Mouse (Mus musculus) forebrain, embryonic 13.5 days (tissue): ENCODE results near the gene Ccdc9b. TPM values are rescaled to one million over a fixed set of nuclear protein-coding genes. Genes with fewer than 3 reads are reported as not detected.

Experiments used
- ATAC-seq: fragments of 200-750 bp; cut with Nextera tagmentation; 2 replicates; pipeline ENCODE4 v1.8.0; 2017
- H3K27ac ChIP-seq: fragments of 300-500 bp; sonication (generic); 2 replicates; pipeline ENCODE4 v1.5.1; 2015; ENCODE audit warnings: inconsistent platforms, mild to moderate bottlenecking, moderate library complexity
- H3K27me3 ChIP-seq: fragments of 300-500 bp; sonication (generic); 2 replicates; pipeline ENCODE4 v1.6.1; 2015; ENCODE audit warnings: mild to moderate bottlenecking, inconsistent platforms
- H3K36me3 ChIP-seq: fragments of 300-500 bp; sonication (generic); 2 replicates; pipeline ENCODE4 v1.6.1; 2015; ENCODE audit warnings: mild to moderate bottlenecking, inconsistent platforms; ENCODE audit not compliant: poor library complexity, severe bottlenecking
- H3K4me1 ChIP-seq: fragments of 300-500 bp; sonication (generic); 2 replicates; pipeline ENCODE4 v1.6.1; 2015; ENCODE audit warnings: inconsistent platforms
- H3K4me2 ChIP-seq: fragments of 300-500 bp; sonication (generic); 2 replicates; pipeline ENCODE4 v1.6.1; 2015; ENCODE audit warnings: inconsistent platforms, mild to moderate bottlenecking, moderate library complexity
- H3K4me3 ChIP-seq: fragments of 300-500 bp; sonication (generic); 2 replicates; pipeline ENCODE4 v1.5.1; 2015; ENCODE audit warnings: mild to moderate bottlenecking, inconsistent platforms
- H3K9ac ChIP-seq: fragments of 300-500 bp; sonication (generic); 2 replicates; pipeline ENCODE4 v1.6.1; 2015; ENCODE audit warnings: mild to moderate bottlenecking, inconsistent platforms
- H3K9me3 ChIP-seq: fragments of 300-500 bp; sonication (generic); replicated peaks from 2 replicates; pipeline ENCODE4 v1.6.1; 2016; ENCODE audit warnings: inconsistent platforms
- WGBS: fragments of 180-500 bp; shearing (Covaris S2); methylation state at CpG from one replicate; pipeline ENCODE4 v1.1.7; 2015; 5-methylcytosine and 5-hydroxymethylcytosine counted together
- polyA plus RNA-seq: library from polyadenylated mRNA; unstranded; fragments of >200 nt; fragmentation: Nextera tagmentation; extraction: Ambion mirVana; gene quantifications from 2 replicates; pipeline ENCODE4 v1.2.1, GENCODE M21; 2015

Ccdc9b gene
- polyA plus RNA-seq, 1 experiment from 2014 or later = 1.5 TPM

GRCm38 (mm10) chr2:118790221-118790550 is 27.7 kb upstream of the Ccdc9b start:
- H3K36me3 ChIP-seq = peaks cover 36% of the 10 kb centered on the region
- peak overlapping the region; percentile 45 for H3K4me2 ChIP-seq
- H3K27me3 ChIP-seq = no peaks in the 10 kb centered on the region
- H3K9me3 ChIP-seq = no peaks in the 10 kb centered on the region
- no peak overlapping the region for H3K27ac ChIP-seq
- no peak; the same call in 1 of the 2 replicates for ATAC-seq
- peaks cover 21% of the 10 kb centered on the region for H3K4me1 ChIP-seq
- 52% methylated on average over 12 of the region's 12 CpGs for WGBS
- 0 out of 2 replicates have a peak overlapping the region, but pooled peaks have one; percentile 5 for H3K9ac ChIP-seq
- H3K4me3 ChIP-seq = peak overlapping the region; percentile 6; the same call in 1 of the 2 replicates

GRCm38 (mm10) chr2:118789501-118789900 is 27.0 kb upstream of the Ccdc9b start:
- Histone ChIP-seq H3K27ac (no peak overlapping the region), H3K9ac (no peak overlapping the region), H3K27me3 (peaks cover under 1% of the 10 kb centered on the region; the same call in 1 of the 2 replicates), H3K4me3 (no peak overlapping the region), H3K4me2 (no peak overlapping the region), H3K4me1 (peaks cover 21% of the 10 kb centered on the region), H3K9me3 (no peaks in the 10 kb centered on the region), H3K36me3 (peaks cover 36% of the 10 kb centered on the region)
- peak; percentile 34; the same call in 1 of the 2 replicates for ATAC-seq
- WGBS = 83% methylated on average over 11 of the region's 11 CpGs

GRCm38 (mm10) chr2:118786525-118786924 is 24.1 kb upstream of the Ccdc9b start:
- Histone ChIP-seq H3K36me3 (peaks cover 32% of the 10 kb centered on the region), H3K4me2 (no peak overlapping the region), H3K9ac (no peak overlapping the region), H3K27me3 (peaks cover 3% of the 10 kb centered on the region; the same call in 1 of the 2 replicates), H3K4me3 (no peak overlapping the region), H3K9me3 (no peaks in the 10 kb centered on the region), H3K27ac (no peak overlapping the region), H3K4me1 (peaks cover 21% of the 10 kb centered on the region)
- no peak for ATAC-seq
- 89% methylated on average over 5 of the region's 5 CpGs for WGBS

GRCm38 (mm10) chr2:118783663-118784062 is 21.2 kb upstream of the Ccdc9b start:
- 89% methylated on average over 7 of the region's 7 CpGs for WGBS
- Histone ChIP-seq H3K4me3 (no peak overlapping the region), H3K4me2 (no peak overlapping the region), H3K4me1 (peaks cover 18% of the 10 kb centered on the region), H3K9me3 (no peaks in the 10 kb centered on the region), H3K9ac (no peak overlapping the region), H3K36me3 (peaks cover 21% of the 10 kb centered on the region; the same call in 1 of the 2 replicates), H3K27ac (no peak overlapping the region), H3K27me3 (peaks cover 8% of the 10 kb centered on the region; the same call in 1 of the 2 replicates)
- no peak for ATAC-seq

GRCm38 (mm10) chr2:118783093-118783492 is 20.6 kb upstream of the Ccdc9b start:
- 71% methylated on average over 5 of the region's 5 CpGs for WGBS
- Histone ChIP-seq H3K4me3 (no peak overlapping the region), H3K36me3 (peaks cover 20% of the 10 kb centered on the region; the same call in 1 of the 2 replicates), H3K4me1 (peaks cover 18% of the 10 kb centered on the region), H3K27me3 (peaks cover 8% of the 10 kb centered on the region; the same call in 1 of the 2 replicates), H3K27ac (no peak overlapping the region), H3K4me2 (no peak overlapping the region), H3K9me3 (no peaks in the 10 kb centered on the region), H3K9ac (no peak overlapping the region)
- ATAC-seq = no peak

GRCm38 (mm10) chr2:118782303-118782702 is 19.8 kb upstream of the Ccdc9b start:
- WGBS = 69% methylated on average over 4 of the region's 4 CpGs

GRCm38 (mm10) chr2:118781115-118781514 is 18.7 kb upstream of the Ccdc9b start:
- Histone ChIP-seq H3K4me2 (peak overlapping the region; percentile 62), H3K27ac (no peak overlapping the region), H3K9ac (no peak overlapping the region), H3K4me3 (no peak overlapping the region), H3K9me3 (no peaks in the 10 kb centered on the region), H3K27me3 (peaks cover 12% of the 10 kb centered on the region; the same call in 1 of the 2 replicates), H3K4me1 (peaks cover 20% of the 10 kb centered on the region), H3K36me3 (peaks cover under 1% of the 10 kb centered on the region; the same call in 1 of the 2 replicates)
- ATAC-seq = no peak
- 28% methylated on average over 1 of the region's 1 CpGs for WGBS

More at GRCm38 (mm10) chr2:118782303-118782702, 19.8 kb upstream of the Ccdc9b start:
- H3K27ac ChIP-seq = no peak overlapping the region
- H3K27me3 ChIP-seq = peaks cover 10% of the 10 kb centered on the region; the same call in 1 of the 2 replicates
- peaks cover 18% of the 10 kb centered on the region for H3K4me1 ChIP-seq
- H3K36me3 ChIP-seq = peaks cover 13% of the 10 kb centered on the region; the same call in 1 of the 2 replicates
- no peak overlapping the region for H3K4me2 ChIP-seq
- no peak for ATAC-seq
- H3K9ac ChIP-seq = no peak overlapping the region
- no peaks in the 10 kb centered on the region for H3K9me3 ChIP-seq
- H3K4me3 ChIP-seq = no peak overlapping the region

GRCm38 (mm10) chr2:118779504-118780480 is 17.3 kb upstream of the Ccdc9b start, which contains the start of gene Disp2:
TSS of gene Disp2 (plus strand) at chr2:118779719.
- Histone ChIP-seq H3K9me3 (no peaks in the 10 kb centered on the region), H3K4me3 (peak within 1 kb of the TSS; percentile 46), H3K27ac (peak within 1 kb of the TSS; percentile 67), H3K9ac (peak within 1 kb of the TSS; percentile 66), H3K27me3 (peaks cover 12% of the 10 kb centered on the region; the same call in 1 of the 2 replicates), H3K36me3 (no peaks in the 10 kb centered on the region), H3K4me1 (peaks cover 31% of the 10 kb centered on the region), H3K4me2 (peak within 1 kb of the TSS; percentile 62)
- ATAC-seq = peak; percentile 94
- WGBS = 12% methylated on average over 39 of the region's 39 CpGs

GRCm38 (mm10) chr2:118779065-118779464 is 16.6 kb upstream of the Ccdc9b start:
- peak; percentile 17 for ATAC-seq
- 5% methylated on average over 10 of the region's 10 CpGs for WGBS
- Histone ChIP-seq H3K27me3 (peaks cover 8% of the 10 kb centered on the region; the same call in 1 of the 2 replicates), H3K9me3 (no peaks in the 10 kb centered on the region), H3K36me3 (no peaks in the 10 kb centered on the region), H3K4me2 (peak overlapping the region; percentile 62), H3K27ac (peak overlapping the region; percentile 44; the same call in 1 of the 2 replicates), H3K9ac (peak overlapping the region; percentile 66), H3K4me3 (peak overlapping the region; percentile 46), H3K4me1 (peaks cover 31% of the 10 kb centered on the region)

- Histone ChIP-seq H3K27me3 (peaks cover 8% of the 10 kb centered on the region; the same call in 1 of the 2 replicates), H3K36me3 (no peaks in the 10 kb centered on the region), H3K9ac (no peak overlapping the region), H3K9me3 (no peaks in the 10 kb centered on the region), H3K27ac (no peak overlapping the region), H3K4me2 (no peak overlapping the region), H3K4me1 (peaks cover 31% of the 10 kb centered on the region), H3K4me3 (no peak overlapping the region)
- WGBS = 77% methylated on average over 4 of the region's 4 CpGs
- no peak for ATAC-seq
These were observed 16.0 kb upstream of the Ccdc9b start for GRCm38 (mm10) chr2:118778418-118778817.

- Histone ChIP-seq H3K27ac (peak overlapping the region; percentile 76), H3K4me2 (no peak overlapping the region), H3K9ac (peak overlapping the region; percentile 30; the same call in 1 of the 2 replicates), H3K4me1 (peaks cover 31% of the 10 kb centered on the region), H3K4me3 (no peak overlapping the region), H3K9me3 (no peaks in the 10 kb centered on the region), H3K36me3 (no peaks in the 10 kb centered on the region), H3K27me3 (0 out of 2 replicates have a peak, but pooled peaks cover 8% of the 10 kb centered on the region)
- 0 out of 2 replicates have a peak, but pooled peaks have one; percentile 4 for ATAC-seq
- WGBS = 74% methylated on average over 2 of the region's 2 CpGs
These were observed 13.8 kb upstream of the Ccdc9b start for GRCm38 (mm10) chr2:118776295-118776694.

- no peak overlapping the region for H3K4me2 ChIP-seq
- peaks cover 29% of the 10 kb centered on the region for H3K4me1 ChIP-seq
- no peaks in the 10 kb centered on the region for H3K9me3 ChIP-seq
- 67% methylated on average over 3 of the region's 4 CpGs for WGBS
- peak; percentile 46; the same call in 1 of the 2 replicates for ATAC-seq
- 0 out of 2 replicates have a peak, but pooled peaks cover 5% of the 10 kb centered on the region for H3K27me3 ChIP-seq
- H3K36me3 ChIP-seq = no peaks in the 10 kb centered on the region
- H3K9ac ChIP-seq = peak overlapping the region; percentile 30; the same call in 1 of the 2 replicates
- H3K27ac ChIP-seq = peak overlapping the region; percentile 76
- no peak overlapping the region for H3K4me3 ChIP-seq
These were observed 13.4 kb upstream of the Ccdc9b start for GRCm38 (mm10) chr2:118775846-118776245.
